8 mouse cellular contexts compared by ENCODE assay signal in the genomic region with DNA sequence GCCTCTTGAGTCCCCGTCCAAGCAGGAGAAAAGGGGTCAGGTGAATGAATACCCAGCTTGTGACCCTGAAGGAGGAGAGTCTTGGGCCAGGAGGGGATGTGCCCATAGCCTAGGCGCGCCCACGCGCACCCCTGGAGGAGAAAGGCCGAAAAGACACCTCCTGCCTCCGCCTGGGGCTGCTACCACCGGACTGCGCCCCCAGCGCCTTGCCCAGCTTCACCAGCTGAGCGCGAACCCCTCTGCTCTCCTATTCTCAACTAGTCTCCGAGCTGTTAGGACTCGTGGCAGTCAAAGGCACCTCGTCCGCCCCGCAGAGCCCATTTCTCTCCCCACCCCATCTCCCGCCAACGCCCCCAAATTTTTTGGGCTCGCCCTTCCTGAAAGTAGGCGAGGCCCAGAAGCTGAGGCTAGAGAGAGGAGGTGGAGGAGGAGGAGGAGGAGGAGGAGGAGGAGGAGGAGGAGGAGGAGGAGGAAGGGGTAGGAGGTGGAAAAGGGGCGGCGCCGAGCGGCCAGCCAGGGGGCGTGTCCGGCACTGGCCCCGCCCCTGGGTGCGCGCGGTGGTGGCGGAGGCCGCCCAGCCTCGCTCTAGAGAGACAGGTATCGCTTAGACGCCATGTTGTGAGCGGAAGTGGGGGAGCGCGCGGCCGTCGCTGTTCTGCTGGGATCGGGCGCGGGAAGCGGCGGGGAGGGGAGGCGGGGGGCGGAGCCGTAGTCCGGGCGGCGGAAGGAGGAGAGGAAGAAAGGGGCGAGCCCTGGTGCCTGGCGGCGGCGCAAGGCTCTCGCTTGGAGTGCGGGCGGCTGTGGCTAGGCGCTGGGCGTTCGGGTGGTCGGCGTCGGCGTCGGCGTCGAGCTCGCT. TPM values are rescaled to one million over a fixed set of nuclear protein-coding genes. Genes with fewer than 3 reads are reported as not detected.
DNase-seq lines count a peak whose midpoint lies in the region; ATAC-seq and TF ChIP-seq lines count a peak whose summit lies in the region.

No protein-coding gene starts in this region.

- peak overlapping the region; percentile 42 to 95 (median 67) for H3K4me3 ChIP-seq in CH12.LX (replicated peaks in 1 of 3; ENCODE audit: low read depth in 2 of 3, low read length in 2 of 3, poor library complexity in 1 of 3)
- H3K4me3 ChIP-seq in forebrain, embryonic 11.5 days (ENCODE audit: low read depth, low read length) = peak overlapping the region; percentile 58
- H3K4me3 ChIP-seq in heart, embryonic 16.5 days (ENCODE audit: low read length) = peak overlapping the region; percentile 80
- peak overlapping the region; percentile 81 for H3K4me3 ChIP-seq in liver, postnatal 0 days (ENCODE audit: low read depth, low read length)
- H3K4me3 ChIP-seq in neural tube, embryonic 13.5 days = peak overlapping the region; percentile 65

- no peaks in the 10 kb centered on the region for H3K27me3 ChIP-seq in CH12.LX (replicated peaks)
- no peaks in the 10 kb centered on the region for H3K27me3 ChIP-seq in forebrain, embryonic 11.5 days (ENCODE audit: control insufficient read depth, insufficient read depth, low read length)
- no peaks in the 10 kb centered on the region for H3K27me3 ChIP-seq in heart, embryonic 16.5 days (ENCODE audit: control insufficient read depth, insufficient read depth, low read length)
- H3K27me3 ChIP-seq in liver, postnatal 0 days (ENCODE audit: insufficient read depth, low read length) = no peaks in the 10 kb centered on the region
- no peaks in the 10 kb centered on the region for H3K27me3 ChIP-seq in neural tube, embryonic 13.5 days

- dilution Hi-C loops in CH12.LX (cut with MboI; ENCODE audit: extremely low pct_ligation_motif_present, extremely low pct_unique_long_range_greater_than_20kb, low sequenced_read_pairs) = no loop called here

- H3K27ac ChIP-seq in CH12.LX (ENCODE audit: insufficient read depth, low read depth) = peak overlapping the region; percentile 58
- H3K27ac ChIP-seq in forebrain, embryonic 11.5 days (ENCODE audit: low read depth, low read length) = peak overlapping the region; percentile 81
- H3K27ac ChIP-seq in heart, embryonic 16.5 days (ENCODE audit: low read length) = peak overlapping the region; percentile 95
- peak overlapping the region; percentile 87 for H3K27ac ChIP-seq in liver, postnatal 0 days (ENCODE audit: low read depth)
- H3K27ac ChIP-seq in neural tube, embryonic 13.5 days (replicated peaks) = peak overlapping the region; percentile 92

- no peak; the same call in 1 of the 2 replicates for TF ChIP-seq RAD21 in CH12.LX (IDR thresholded peaks at IDR 0.05; ENCODE audit: low read depth, low read length)

- H3K9me3 ChIP-seq in CH12.LX (replicated peaks; ENCODE audit: low read length) = no peaks in the 10 kb centered on the region
- no peaks in the 10 kb centered on the region for H3K9me3 ChIP-seq in forebrain, embryonic 11.5 days (ENCODE audit: control insufficient read depth, low read length)
- H3K9me3 ChIP-seq in heart, embryonic 16.5 days (replicated peaks; ENCODE audit: control insufficient read depth, low read length) = no peaks in the 10 kb centered on the region
- no peaks in the 10 kb centered on the region for H3K9me3 ChIP-seq in liver, postnatal 0 days (ENCODE audit: low read length)
- H3K9me3 ChIP-seq in neural tube, embryonic 13.5 days = no peaks in the 10 kb centered on the region

- no peak for TF ChIP-seq EP300 in CH12.LX (IDR thresholded peaks at IDR 0.05; ENCODE audit: low read length)
- TF ChIP-seq EP300 in liver, postnatal 0 days (IDR thresholded peaks at IDR 0.05; ENCODE audit: low read depth) = no peak

- 17% methylated on average over 34 of the region's 71 CpGs for WGBS in forebrain, embryonic 11.5 days
- 12% methylated on average over 42 of the region's 71 CpGs for WGBS in heart, embryonic 16.5 days
- 19% methylated on average over 13 of the region's 71 CpGs for WGBS in liver, postnatal 0 days (ENCODE audit: insufficient replicate concordance)
- 17% methylated on average over 36 of the region's 71 CpGs for WGBS in neural tube, embryonic 13.5 days

- peak; percentile 95 for ATAC-seq in forebrain, embryonic 11.5 days (replicated peaks; ENCODE audit: low FRiP score)
- ATAC-seq in heart, embryonic 16.5 days (replicated peaks; ENCODE audit: extremely low read depth, insufficient read depth, low FRiP score) = peak; percentile 94
- ATAC-seq in liver, postnatal 0 days = peak; percentile 95
- peak; percentile 98 for ATAC-seq in neural tube, embryonic 13.5 days (ENCODE audit: low read depth)

- peak; percentile 64 for TF ChIP-seq POLR2A in CH12.LX (IDR thresholded peaks at IDR 0.05; ENCODE audit: low read depth, low read length)

- peaks cover 2% of the 10 kb centered on the region in 2 experiments; a peak in 1 of 4 replicates for H3K4me1 ChIP-seq in CH12.LX (ENCODE audit: control insufficient read depth in 1 of 2, insufficient read depth in 2 of 2)
- no peaks in the 10 kb centered on the region for H3K4me1 ChIP-seq in forebrain, embryonic 11.5 days (replicated peaks; ENCODE audit: control insufficient read depth, insufficient read depth, low read length)
- 0 out of 2 replicates have a peak, but pooled peaks cover 2% of the 10 kb centered on the region for H3K4me1 ChIP-seq in heart, embryonic 16.5 days (ENCODE audit: control insufficient read depth, insufficient read depth, low read length)
- H3K4me1 ChIP-seq in liver, postnatal 0 days (ENCODE audit: insufficient read depth) = no peaks in the 10 kb centered on the region
- H3K4me1 ChIP-seq in neural tube, embryonic 13.5 days (replicated peaks) = peaks cover 5% of the 10 kb centered on the region; the same call in 1 of the 2 replicates

- TF ChIP-seq CTCF in CH12.LX (conservative IDR thresholded peaks at IDR 0.05 in 1 of 2, IDR thresholded peaks at IDR 0.05 in 1 of 2; ENCODE audit: low read depth in 2 of 2, low read length in 2 of 2) = peak in 1 of 2 experiments; percentile 51; a peak in 2 of 4 replicates
- TF ChIP-seq CTCF in liver, postnatal 0 days (IDR thresholded peaks at IDR 0.05; ENCODE audit: low read depth) = peak; percentile 50

- DNase-seq in CH12.LX (ENCODE audit: extremely low read depth) = peak; percentile 79
- peak; percentile 60 for DNase-seq in c-Kit-positive CD71-negative TER-119-negative erythroid progenitor cells, embryonic 14.5 days (ENCODE audit: low read depth)
- peak; percentile 93 for DNase-seq in forebrain, embryonic 11.5 days (ENCODE audit: low spot score)
- peak; percentile 92 for DNase-seq in kidney, postnatal 36 days
- DNase-seq in liver, postnatal 0 days = peak; percentile 91
- peak; percentile 58 for DNase-seq in telencephalon, adult 2 months (ENCODE audit: low read depth, low spot score)

- H3K4me2 ChIP-seq in CH12.LX (ENCODE audit: insufficient read depth, low read depth, poor library complexity, severe bottlenecking) = peak overlapping the region; percentile 40; the same call in 1 of the 2 replicates
- H3K4me2 ChIP-seq in forebrain, embryonic 11.5 days (ENCODE audit: low read depth, low read length, severe bottlenecking) = peak overlapping the region; percentile 50
- peak overlapping the region; percentile 70 for H3K4me2 ChIP-seq in heart, embryonic 16.5 days (ENCODE audit: low read depth, low read length)
- H3K4me2 ChIP-seq in liver, postnatal 0 days (ENCODE audit: low read depth, low read length) = peak overlapping the region; percentile 82
- peak overlapping the region; percentile 59 for H3K4me2 ChIP-seq in neural tube, embryonic 13.5 days

- peaks cover 12% of the 10 kb centered on the region; the same call in 1 of the 2 replicates for H3K79me2 ChIP-seq in CH12.LX (replicated peaks; ENCODE audit: control insufficient read depth, extremely low read depth, insufficient read depth, poor library complexity, severe bottlenecking)

- in situ Hi-C loops in CH12.LX (cut with MboI; ENCODE audit: low pct_ligation_motif_present, low pct_unique_long_range_greater_than_20kb, low sequenced_read_pairs) = loop anchor here (25.0 kb wide), 1 partner anchor 193 kb away; no protein-coding TSS in a partner anchor

- no peaks in the 10 kb centered on the region for H3K36me3 ChIP-seq in CH12.LX (replicated peaks in 1 of 2; ENCODE audit: control insufficient read depth in 1 of 2, insufficient read depth in 1 of 2, low read length in 1 of 2)
- H3K36me3 ChIP-seq in forebrain, embryonic 11.5 days (ENCODE audit: control insufficient read depth, insufficient read depth, low read length) = no peaks in the 10 kb centered on the region
- H3K36me3 ChIP-seq in heart, embryonic 16.5 days (ENCODE audit: control insufficient read depth, insufficient read depth) = no peaks in the 10 kb centered on the region
- no peaks in the 10 kb centered on the region for H3K36me3 ChIP-seq in liver, postnatal 0 days (replicated peaks; ENCODE audit: insufficient read depth, low read length)
- H3K36me3 ChIP-seq in neural tube, embryonic 13.5 days = no peaks in the 10 kb centered on the region

- peak overlapping the region; percentile 90 for H3K9ac ChIP-seq in CH12.LX (ENCODE audit: insufficient read depth, low read depth)
- H3K9ac ChIP-seq in forebrain, embryonic 11.5 days (ENCODE audit: low read length) = peak overlapping the region; percentile 67
- H3K9ac ChIP-seq in heart, embryonic 16.5 days (ENCODE audit: low read length) = peak overlapping the region; percentile 85
- H3K9ac ChIP-seq in liver, postnatal 0 days (replicated peaks) = peak overlapping the region; percentile 78
- peak overlapping the region; percentile 81 for H3K9ac ChIP-seq in neural tube, embryonic 13.5 days

TF ChIP-seq in CH12.LX, 34 proteins besides CTCF, POLR2A, EP300 and RAD21 (continues in another document):
- 0 out of 2 replicates have a peak, but pooled peaks have one; percentile 26 for TF ChIP-seq MAZ (IDR thresholded peaks at IDR 0.05; ENCODE audit: low read depth, low read length)
- TF ChIP-seq USF1 (IDR thresholded peaks at IDR 0.05; ENCODE audit: low read depth, low read length) = no peak
- peak; percentile 81 for TF ChIP-seq ELF1 (IDR thresholded peaks at IDR 0.05; ENCODE audit: low read depth, low read length)
- TF ChIP-seq NRF1 (IDR thresholded peaks at IDR 0.05; ENCODE audit: low read depth, low read length) = peak; percentile 73
- TF ChIP-seq TCF12 (IDR thresholded peaks at IDR 0.05; ENCODE audit: low read depth, low read length) = no peak
- TF ChIP-seq TBP (conservative IDR thresholded peaks at IDR 0.05; ENCODE audit: low read depth, low read length) = no peak
- TF ChIP-seq MYC (IDR thresholded peaks at IDR 0.05; ENCODE audit: low read depth, low read length) = no peak
- no peak for TF ChIP-seq MAFK (IDR thresholded peaks at IDR 0.05; ENCODE audit: insufficient replicate concordance, low read length)
- no peak; the same call in 1 of the 2 replicates for TF ChIP-seq HCFC1 (IDR thresholded peaks at IDR 0.05; ENCODE audit: low read depth, low read length)

RNA-seq across cellular contexts. Expression of gene Rps6ka3, which starts 45.2 kb away (rescaled TPM):
- total RNA-seq in CH12.LX (2012; rRNA removed) (5.9 and 6.9 TPM in 2 replicates), CH12.LX (2014; rRNA removed) (16.7 and 20.9 TPM in 2 replicates)
- 13.1 and 13.5 TPM in 2 replicates for polyA plus RNA-seq in CH12.LX (2012; ENCODE audit: insufficient read length, low read depth)
- 5.3 and 5.8 TPM in 2 replicates for polyA plus RNA-seq in forebrain, embryonic 11.5 days (2014; fragmentation: Nextera tagmentation; extraction: Ambion mirVana)
- 5.5 and 5.7 TPM in 2 replicates for polyA plus RNA-seq in heart, embryonic 16.5 days (2015; fragmentation: Nextera tagmentation; extraction: Ambion mirVana)
- 1.3 and 1.7 TPM in 2 replicates for polyA plus RNA-seq in liver, postnatal 0 days (2015; fragmentation: Nextera tagmentation; extraction: Ambion mirVana)
- 3.5 and 4.1 TPM in 2 replicates for polyA plus RNA-seq in neural tube, embryonic 13.5 days (2015; fragmentation: Nextera tagmentation; extraction: Ambion mirVana)

Comparison
In these comparisons a context has a peak if more than half of its experiments do, and no peak if none do; other contexts are left out.
1. Peak in every context shown above with its lines: DNase-seq, ATAC-seq, H3K4me3 ChIP-seq and H3K27ac ChIP-seq.